Mouse (Mus musculus) lung, embryonic 16.5 days (tissue): ENCODE measurements around the gene Cdh9. TPM values are rescaled to one million over a fixed set of nuclear protein-coding genes. Genes with fewer than 3 reads are reported as not detected.

ENCODE experiments used
- ATAC-seq: fragments of 200-750 bp; cut with Nextera tagmentation; 2 replicates; pipeline ENCODE4 v1.8.0; 2017; ENCODE audit warnings: low read depth, mild to moderate bottlenecking, moderate library complexity
- H3K27ac ChIP-seq: fragments of 300-500 bp; sonication (generic); 2 replicates; pipeline ENCODE4 v1.5.1; 2014; ENCODE audit warnings: mild to moderate bottlenecking, control low read depth, low read length
- H3K27me3 ChIP-seq: fragments of 300-500 bp; sonication (generic); 2 replicates; pipeline ENCODE4 v1.6.1; 2014; ENCODE audit warnings: low read depth, low read length, mixed read lengths; ENCODE audit not compliant: control insufficient read depth, insufficient read depth
- H3K36me3 ChIP-seq: fragments of 300-500 bp; sonication (generic); 2 replicates; pipeline ENCODE4 v1.6.1; 2014; ENCODE audit warnings: low read length; ENCODE audit not compliant: control insufficient read depth, insufficient read depth
- H3K4me1 ChIP-seq: fragments of 300-500 bp; sonication (generic); replicated peaks from 2 replicates; pipeline ENCODE4 v1.6.1; 2014; ENCODE audit warnings: low read length, mixed read lengths; ENCODE audit not compliant: control insufficient read depth, insufficient read depth
- H3K4me2 ChIP-seq: fragments of 300-500 bp; sonication (generic); 2 replicates; pipeline ENCODE4 v1.6.1; 2014; ENCODE audit warnings: low read depth, low read length, control low read depth
- H3K4me3 ChIP-seq: fragments of 300-500 bp; sonication (generic); 2 replicates; pipeline ENCODE4 v1.5.1; 2014; ENCODE audit warnings: mild to moderate bottlenecking, low read length, control low read depth
- H3K9ac ChIP-seq: fragments of 300-500 bp; sonication (generic); 2 replicates; pipeline ENCODE4 v1.6.1; 2014; ENCODE audit warnings: low read length, control low read depth
- H3K9me3 ChIP-seq: fragments of 300-500 bp; sonication (generic); 2 replicates; pipeline ENCODE4 v1.6.1; 2016; ENCODE audit warnings: low read length; ENCODE audit not compliant: control insufficient read depth
- WGBS: fragments of 180-500 bp; shearing (Covaris S2); extraction: QIAGEN DNeasy Blood & Tissue Kit; methylation state at CpG from one replicate; pipeline ENCODE4 v1.1.7; 2014; 5-methylcytosine and 5-hydroxymethylcytosine counted together
- polyA plus RNA-seq: library from polyadenylated mRNA; unstranded; fragments of >200 nt; fragmentation: Nextera tagmentation; extraction: Ambion mirVana; gene quantifications from 2 replicates; pipeline ENCODE4 v1.2.1, GENCODE M21; 2015

The Cdh9 gene
- 0.08 TPM in 1 of 2 replicates, not detected in the other for polyA plus RNA-seq

GRCm38 (mm10) chr15:16728470-16729011 is at the start of gene Cdh9:
Gene Cdh9 (plus strand): TSS chr15:16728756.
- no peaks in the 10 kb centered on the region for H3K4me1 ChIP-seq
- no peaks in the 10 kb centered on the region for H3K27me3 ChIP-seq
- peak within 1 kb of the TSS; percentile 30 for H3K4me2 ChIP-seq
- H3K27ac ChIP-seq, result no peak within 1 kb of the TSS
- H3K4me3 ChIP-seq, result peak within 1 kb of the TSS; percentile 22; the same call in 1 of the 2 replicates
- H3K9me3 ChIP-seq, result no peaks in the 10 kb centered on the region
- 6% methylated on average over 14 of the region's 14 CpGs for WGBS
- ATAC-seq, result no peak
- H3K36me3 ChIP-seq, result no peaks in the 10 kb centered on the region
- no peak within 1 kb of the TSS for H3K9ac ChIP-seq

- no peaks in the 10 kb centered on the region for H3K9me3 ChIP-seq
- H3K4me1 ChIP-seq, result no peaks in the 10 kb centered on the region
- no peak overlapping the region for H3K4me2 ChIP-seq
- H3K4me3 ChIP-seq, result no peak overlapping the region
- no peaks in the 10 kb centered on the region for H3K27me3 ChIP-seq
- no peaks in the 10 kb centered on the region for H3K36me3 ChIP-seq
- ATAC-seq, result no peak
- H3K9ac ChIP-seq, result no peak overlapping the region
- WGBS, result 77% methylated on average over 5 of the region's 5 CpGs
- H3K27ac ChIP-seq, result no peak overlapping the region
Observed at GRCm38 (mm10) chr15:16679096-16679495, 49.5 kb upstream of the Cdh9 start.

- Histone ChIP-seq H3K9me3 (no peaks in the 10 kb centered on the region), H3K27ac (no peak overlapping the region), H3K36me3 (no peaks in the 10 kb centered on the region), H3K9ac (no peak overlapping the region), H3K4me2 (no peak overlapping the region), H3K27me3 (no peaks in the 10 kb centered on the region), H3K4me3 (no peak overlapping the region), H3K4me1 (no peaks in the 10 kb centered on the region)
- ATAC-seq, result no peak
- 74% methylated on average over 3 of the region's 3 CpGs for WGBS
Observed at GRCm38 (mm10) chr15:16699821-16700220, 28.7 kb upstream of the Cdh9 start.

- ATAC-seq, result no peak
- no peaks in the 10 kb centered on the region for H3K4me1 ChIP-seq
- no peak overlapping the region for H3K27ac ChIP-seq
- H3K4me3 ChIP-seq, result no peak overlapping the region
- no peaks in the 10 kb centered on the region for H3K27me3 ChIP-seq
- no peak overlapping the region for H3K4me2 ChIP-seq
- no peaks in the 10 kb centered on the region for H3K9me3 ChIP-seq
- no peaks in the 10 kb centered on the region for H3K36me3 ChIP-seq
- no peak overlapping the region for H3K9ac ChIP-seq
- WGBS, result 44% methylated on average over 1 of the region's 1 CpGs
Observed at GRCm38 (mm10) chr15:16702340-16702739, 26.2 kb upstream of the Cdh9 start.

GRCm38 (mm10) chr15:16739088-16739487 is 10.5 kb downstream of the Cdh9 start:
- ATAC-seq, result no peak

GRCm38 (mm10) chr15:16746672-16747071 is 18.1 kb downstream of the Cdh9 start:
- no peak for ATAC-seq
- Histone ChIP-seq H3K4me3 (no peak overlapping the region), H3K36me3 (no peaks in the 10 kb centered on the region), H3K27me3 (no peaks in the 10 kb centered on the region), H3K4me1 (no peaks in the 10 kb centered on the region), H3K27ac (no peak overlapping the region), H3K9ac (no peak overlapping the region), H3K4me2 (no peak overlapping the region), H3K9me3 (no peaks in the 10 kb centered on the region)
- WGBS, result 73% methylated on average over 1 of the region's 1 CpGs

More at GRCm38 (mm10) chr15:16739088-16739487, 10.5 kb downstream of the Cdh9 start:
- 74% methylated on average over 4 of the region's 4 CpGs for whole genome bisulfite sequencing
- Histone ChIP-seq H3K9me3 (no peaks in the 10 kb centered on the region), H3K4me3 (no peak overlapping the region), H3K9ac (no peak overlapping the region), H3K36me3 (no peaks in the 10 kb centered on the region), H3K4me1 (no peaks in the 10 kb centered on the region), H3K4me2 (no peak overlapping the region), H3K27me3 (no peaks in the 10 kb centered on the region), H3K27ac (no peak overlapping the region)

DNA sequence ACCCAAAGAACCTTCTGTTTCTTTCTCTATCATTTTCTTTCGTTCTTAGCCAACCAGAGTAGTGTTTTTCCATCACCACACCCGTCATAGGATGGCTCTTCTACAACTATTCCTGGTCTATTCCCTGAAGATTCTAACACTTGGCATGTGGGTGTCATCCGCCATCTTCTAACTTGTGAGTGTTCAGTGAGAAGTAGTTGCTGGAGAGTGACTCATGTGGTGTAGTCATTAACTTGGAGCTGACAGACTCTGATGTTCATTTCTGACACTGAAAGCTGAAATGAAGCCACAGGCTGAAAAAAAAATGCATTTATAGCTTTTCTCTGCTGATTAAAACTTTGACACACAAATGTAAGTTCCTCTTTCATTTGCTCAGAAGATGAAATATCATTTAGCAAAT is 34.7 kb downstream of the Cdh9 start:
- H3K4me3 ChIP-seq, result no peak overlapping the region
- ATAC-seq, result no peak
- 77% methylated on average over 3 of the region's 3 CpGs for WGBS
- no peak overlapping the region for H3K4me2 ChIP-seq
- H3K4me1 ChIP-seq, result no peaks in the 10 kb centered on the region
- H3K36me3 ChIP-seq, result no peaks in the 10 kb centered on the region
- H3K27me3 ChIP-seq, result no peaks in the 10 kb centered on the region
- no peaks in the 10 kb centered on the region for H3K9me3 ChIP-seq
- no peak overlapping the region for H3K27ac ChIP-seq
- no peak overlapping the region for H3K9ac ChIP-seq

DNA sequence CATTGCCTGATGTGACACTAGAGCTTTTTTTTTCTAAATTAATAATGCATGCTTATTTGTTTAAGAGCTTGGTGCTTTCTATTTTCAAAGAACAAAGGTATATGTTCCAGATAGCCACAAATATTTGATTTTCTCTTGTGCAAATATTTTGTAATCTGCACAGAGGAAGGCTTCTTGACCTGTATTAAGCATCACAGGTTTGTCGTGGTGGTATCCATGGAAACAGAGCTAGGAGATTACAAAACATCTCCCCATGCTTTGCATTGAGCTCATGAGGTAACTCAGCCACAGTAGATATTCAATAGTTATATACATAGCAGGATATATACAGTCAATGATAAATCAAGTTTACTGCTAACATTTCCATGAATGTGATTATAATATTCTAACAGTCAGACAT is 56.0 kb downstream of the Cdh9 start:
- no peak overlapping the region for H3K4me3 ChIP-seq
- H3K4me1 ChIP-seq, result no peaks in the 10 kb centered on the region
- H3K27ac ChIP-seq, result no peak overlapping the region
- WGBS, result 43% methylated on average over 1 of the region's 1 CpGs
- no peak for ATAC-seq
- no peaks in the 10 kb centered on the region for H3K27me3 ChIP-seq
- no peak overlapping the region for H3K4me2 ChIP-seq
- H3K9me3 ChIP-seq, result no peaks in the 10 kb centered on the region
- H3K9ac ChIP-seq, result no peak overlapping the region
- no peaks in the 10 kb centered on the region for H3K36me3 ChIP-seq

GRCm38 (mm10) chr15:16792857-16793256 is 64.3 kb downstream of the Cdh9 start:
- H3K4me3 ChIP-seq, result no peak overlapping the region

GRCm38 (mm10) chr15:16801302-16801701 is 72.7 kb downstream of the Cdh9 start:
- Histone ChIP-seq H3K9me3 (no peaks in the 10 kb centered on the region), H3K4me2 (no peak overlapping the region), H3K9ac (no peak overlapping the region), H3K36me3 (no peaks in the 10 kb centered on the region), H3K27ac (no peak overlapping the region), H3K4me1 (no peaks in the 10 kb centered on the region), H3K4me3 (no peak overlapping the region), H3K27me3 (no peaks in the 10 kb centered on the region)
- no peak for ATAC-seq

More at GRCm38 (mm10) chr15:16792857-16793256, 64.3 kb downstream of the Cdh9 start:
- ATAC-seq, result no peak
- WGBS, result 74% methylated on average over 3 of the region's 3 CpGs
- H3K27ac ChIP-seq, result no peak overlapping the region
- no peak overlapping the region for H3K9ac ChIP-seq
- H3K4me1 ChIP-seq, result no peaks in the 10 kb centered on the region
- no peaks in the 10 kb centered on the region for H3K27me3 ChIP-seq
- no peaks in the 10 kb centered on the region for H3K36me3 ChIP-seq
- H3K9me3 ChIP-seq, result no peaks in the 10 kb centered on the region
- no peak overlapping the region for H3K4me2 ChIP-seq
